Comparison of ENCODE assay signal across 21 mouse cellular contexts in the genomic region with DNA sequence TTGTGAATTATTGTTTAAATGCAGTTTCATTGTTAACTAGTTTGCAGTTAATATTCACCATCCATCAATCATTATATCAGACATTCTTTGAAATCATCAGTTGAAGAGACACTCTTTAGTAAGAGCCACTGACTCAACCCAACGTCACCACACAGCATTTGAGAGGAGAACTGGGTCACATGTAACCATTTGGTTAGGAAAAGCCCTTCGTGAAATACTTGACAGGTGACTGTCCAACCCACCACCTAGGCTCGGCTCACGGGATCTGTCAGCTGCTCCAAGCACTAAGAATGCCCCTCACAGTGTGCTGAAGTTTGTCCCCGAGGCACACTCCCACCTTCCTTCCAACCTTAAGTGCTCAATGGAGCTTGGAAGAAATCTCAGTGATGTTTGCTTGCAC. TPM values are rescaled to one million over a fixed set of nuclear protein-coding genes. Genes with fewer than 3 reads are reported as not detected.
DNase-seq lines count a peak whose midpoint lies in the region; ATAC-seq and TF ChIP-seq lines count a peak whose summit lies in the region.
"Had no signal": no experiment of that assay in that cellular context is flagged by ENCODE, and none has a peak within 500 bp of the region (broad histone marks: within the 10 kb centered on the region; RNA-seq: fewer than 3 reads in every experiment).

No protein-coding gene starts in this region.

- 79% methylated on average over 5 of the region's 5 CpGs for whole genome bisulfite sequencing in liver, postnatal 0 days (ENCODE audit: insufficient replicate concordance)

- no peak for TF ChIP-seq CTCF in liver, postnatal 0 days (IDR thresholded peaks at IDR 0.05; ENCODE audit: low read depth)

- no peak overlapping the region for H3K4me3 ChIP-seq in liver, postnatal 0 days (ENCODE audit: low read depth, low read length)
- H3K4me3 ChIP-seq: embryonic facial prominence, embryonic 10.5 days; forebrain, embryonic 13.5 days; heart, embryonic 13.5 days; hindbrain, embryonic 15.5 days had no signal

- no peak for ATAC-seq in liver, postnatal 0 days
- ATAC-seq: activated CD4-positive, CD25-positive, alpha-beta regulatory T cell, adult 4 months; forebrain, embryonic 13.5 days; forebrain, postnatal 0 days; Patski had no signal

- no peaks in the 10 kb centered on the region for H3K36me3 ChIP-seq in liver, postnatal 0 days (replicated peaks; ENCODE audit: insufficient read depth, low read length)
- H3K36me3 ChIP-seq: embryonic facial prominence, embryonic 10.5 days; heart, embryonic 13.5 days; hindbrain, embryonic 15.5 days had no signal

- no peak overlapping the region for H3K27ac ChIP-seq in liver, postnatal 0 days (ENCODE audit: low read depth)
- H3K27ac ChIP-seq: embryonic facial prominence, embryonic 10.5 days; forebrain, embryonic 13.5 days; heart, embryonic 13.5 days; hindbrain, embryonic 15.5 days had no signal

- H3K4me1 ChIP-seq in liver, postnatal 0 days (ENCODE audit: insufficient read depth) = no peaks in the 10 kb centered on the region
- H3K4me1 ChIP-seq: embryonic facial prominence, embryonic 10.5 days; forebrain, embryonic 13.5 days; heart, embryonic 13.5 days; hindbrain, embryonic 15.5 days had no signal

- no peak overlapping the region for H3K9ac ChIP-seq in liver, postnatal 0 days (replicated peaks)
- H3K9ac ChIP-seq: forebrain, embryonic 13.5 days; forebrain, postnatal 0 days; heart, embryonic 13.5 days; hindbrain, embryonic 15.5 days had no signal

- no peaks in the 10 kb centered on the region for H3K9me3 ChIP-seq in liver, postnatal 0 days (ENCODE audit: low read length)
- H3K9me3 ChIP-seq: embryonic facial prominence, embryonic 10.5 days; forebrain, embryonic 13.5 days; hindbrain, embryonic 15.5 days had no signal

- H3K27me3 ChIP-seq in liver, postnatal 0 days (ENCODE audit: insufficient read depth, low read length) = no peaks in the 10 kb centered on the region
- H3K27me3 ChIP-seq: forebrain, embryonic 13.5 days; heart, embryonic 13.5 days; hindbrain, embryonic 15.5 days; Patski had no signal

- DNase-seq in adrenal gland, postnatal 14 days = peak; percentile 6
- DNase-seq in adrenal gland, adult 18-20 months (ENCODE audit: low spot score in 2 of 2) = no peak
- peak; percentile 86 for DNase-seq in kidney, adult 9 months
- DNase-seq in kidney, postnatal 10 days = peak; percentile 53
- peak; percentile 31 to 53 for DNase-seq in kidney, postnatal 4 days
- DNase-seq in liver, postnatal 0 days = no peak
- no peak for DNase-seq in layer of hippocampus, adult 9-11 months
- no peak for DNase-seq in frontal cortex, postnatal 10 days (ENCODE audit: low spot score in 2 of 2)
- DNase-seq: adrenal gland, adult 8-10 months; cerebellum, adult 11-12 months; cerebellum, adult 9-11 months; forebrain, postnatal 0 days; gastrocnemius, postnatal 36 days; heart, adult 11 months; heart, postnatal 36 days had no signal

- TF ChIP-seq EP300 in liver, postnatal 0 days (IDR thresholded peaks at IDR 0.05; ENCODE audit: low read depth) = no peak

- H3K4me2 ChIP-seq in liver, postnatal 0 days (ENCODE audit: low read depth, low read length) = no peak overlapping the region
- H3K4me2 ChIP-seq: forebrain, embryonic 13.5 days; heart, embryonic 13.5 days; hindbrain, embryonic 15.5 days had no signal

RNA-seq across cellular contexts. Expression of gene Tlk1, which starts 37.4 kb away (rescaled TPM):
- 60.4 and 66.0 TPM in 2 replicates for total RNA-seq in adrenal gland, postnatal 14 days (2021)
- total RNA-seq in adrenal gland, adult 18-20 months (2021) = 10 to 100 TPM; 37.6 to 52.5 TPM
- 23.2 and 25.3 TPM in 2 replicates for polyA plus RNA-seq in liver, postnatal 0 days (2015; fragmentation: Nextera tagmentation; extraction: Ambion mirVana)

Comparison
In these comparisons a context has a peak if more than half of its experiments do, and no peak if none do; other contexts are left out.
1. DNase-seq: peak in adrenal gland, postnatal 14 days (single experiment), kidney, adult 9 months (single experiment), kidney, postnatal 10 days (single experiment) and kidney, postnatal 4 days (2 of 2); none in adrenal gland, adult 18-20 months (0 of 2), liver, postnatal 0 days (single experiment), layer of hippocampus, adult 9-11 months (single experiment) and frontal cortex, postnatal 10 days (0 of 2).